Mouse (Mus musculus) midbrain, embryonic 15.5 days (tissue): ENCODE data around the gene Ppp1r18. TPM values are rescaled to one million over a fixed set of nuclear protein-coding genes. Genes with fewer than 3 reads are reported as not detected.

ENCODE experiments used
- ATAC-seq: fragments of 200-750 bp; cut with Nextera tagmentation; replicated peaks from 2 replicates; pipeline ENCODE4 v1.8.0; 2017; ENCODE audit warnings: moderate TSS enrichment
- H3K27ac ChIP-seq: fragments of 300-500 bp; sonication (generic); 2 replicates; pipeline ENCODE4 v1.5.1; 2015; ENCODE audit warnings: mild to moderate bottlenecking, inconsistent platforms
- H3K27me3 ChIP-seq: fragments of 300-500 bp; sonication (generic); replicated peaks from 2 replicates; pipeline ENCODE4 v1.6.1; 2015; ENCODE audit warnings: inconsistent platforms
- H3K36me3 ChIP-seq: fragments of 300-500 bp; sonication (generic); replicated peaks from 2 replicates; pipeline ENCODE4 v1.6.1; 2015; ENCODE audit warnings: inconsistent platforms
- H3K4me1 ChIP-seq: fragments of 300-500 bp; sonication (generic); 2 replicates; pipeline ENCODE4 v1.6.1; 2015; ENCODE audit warnings: inconsistent platforms
- H3K4me2 ChIP-seq: fragments of 300-500 bp; sonication (generic); 2 replicates; pipeline ENCODE4 v1.6.1; 2015; ENCODE audit warnings: inconsistent platforms, mild to moderate bottlenecking, moderate library complexity
- H3K4me3 ChIP-seq: fragments of 300-500 bp; sonication (generic); 2 replicates; pipeline ENCODE4 v1.5.1; 2015; ENCODE audit warnings: mild to moderate bottlenecking, inconsistent platforms
- H3K9ac ChIP-seq: fragments of 300-500 bp; sonication (generic); 2 replicates; pipeline ENCODE4 v1.6.1; 2015; ENCODE audit warnings: mild to moderate bottlenecking, inconsistent platforms
- H3K9me3 ChIP-seq: fragments of 300-500 bp; sonication (generic); 2 replicates; pipeline ENCODE4 v1.6.1; 2016; ENCODE audit warnings: inconsistent platforms
- WGBS: fragments of 180-500 bp; shearing (Covaris S2); methylation state at CpG from one replicate; pipeline ENCODE4 v1.1.7; 2015; ENCODE audit warnings: mixed read lengths; 5-methylcytosine and 5-hydroxymethylcytosine counted together
- polyA plus RNA-seq: library from polyadenylated mRNA; unstranded; fragments of >200 nt; fragmentation: Nextera tagmentation; extraction: Ambion mirVana; gene quantifications from 2 replicates; pipeline ENCODE4 v1.2.1, GENCODE M21; 2015

Gene Ppp1r18
- polyA plus RNA-seq, 1 experiment from 2014 or later = 20.3 TPM

DNA sequence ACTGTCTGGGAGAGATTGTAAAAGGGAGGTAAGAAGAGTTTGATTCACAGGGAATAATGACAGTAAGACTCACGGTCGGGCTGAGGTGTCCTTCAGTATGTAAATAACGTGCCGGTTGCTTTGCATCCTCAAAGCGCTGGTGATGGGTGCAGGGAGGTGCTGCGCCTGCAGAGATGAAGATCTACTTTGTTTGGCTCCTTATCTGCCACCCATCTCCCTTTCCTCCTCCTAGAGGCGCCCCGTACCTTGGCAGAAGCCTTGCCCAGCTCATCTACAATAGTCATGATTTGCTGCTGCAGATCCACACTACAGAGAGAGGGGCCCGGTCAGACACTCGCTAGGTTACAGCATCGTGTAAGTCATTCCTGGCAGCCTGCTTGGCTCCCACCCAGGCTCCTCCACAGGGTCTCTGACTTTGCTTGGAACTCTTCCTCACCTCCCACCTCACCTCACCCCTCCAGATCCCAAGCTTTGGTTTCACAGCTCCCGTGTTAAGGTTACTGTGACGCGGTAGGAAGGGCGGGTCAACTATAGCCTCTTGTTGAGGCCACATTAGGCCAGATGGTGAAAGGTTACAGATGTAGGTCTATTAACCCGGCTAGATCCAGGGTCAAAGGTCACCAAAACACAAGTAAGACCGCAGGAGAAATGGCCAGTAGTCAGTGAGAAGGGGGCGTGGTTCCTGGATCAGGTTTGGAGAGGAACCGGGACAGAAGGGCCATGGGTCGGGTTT, 44.0 kb downstream of the Ppp1r18 start:
- Histone ChIP-seq H3K9me3 (no peaks in the 10 kb centered on the region), H3K27ac (peak overlapping the region; percentile 92), H3K9ac (peak overlapping the region; percentile 90), H3K36me3 (peaks cover 24% of the 10 kb centered on the region), H3K4me3 (peak overlapping the region; percentile 74), H3K27me3 (no peaks in the 10 kb centered on the region), H3K4me2 (peak overlapping the region; percentile 88), H3K4me1 (peaks cover 31% of the 10 kb centered on the region)
- WGBS = 24% methylated on average over 20 of the region's 20 CpGs
- peak; percentile 56 for ATAC-seq

DNA sequence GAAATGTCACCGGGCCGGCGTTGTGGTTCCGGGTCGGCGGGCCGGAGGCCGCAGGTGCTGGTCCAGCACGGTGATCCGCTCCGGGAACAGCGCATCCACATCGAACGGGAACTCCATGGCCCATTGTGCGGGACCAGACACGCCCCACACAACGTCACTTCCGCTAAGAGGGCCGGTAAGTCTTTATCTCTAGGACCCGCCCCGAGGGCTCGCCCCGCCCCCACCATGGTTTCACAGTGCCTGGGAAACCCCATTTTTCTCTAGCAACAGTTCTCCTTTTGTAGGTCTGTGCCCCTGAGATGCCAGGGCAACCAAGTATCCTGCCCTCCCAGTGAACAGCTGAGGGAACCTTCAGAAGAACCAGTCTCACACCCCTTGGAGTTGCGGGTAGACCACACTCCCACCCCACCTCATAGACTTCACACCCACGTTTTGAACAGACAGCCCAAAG, 44.6 kb downstream of the Ppp1r18 start, which contains the start of gene Atat1:
TSS of gene Atat1 (minus strand) at position 157 of the 451 bp plus-strand sequence.
- H3K4me1 ChIP-seq = peaks cover 33% of the 10 kb centered on the region
- H3K4me2 ChIP-seq = peak within 1 kb of the TSS; percentile 88
- no peaks in the 10 kb centered on the region for H3K9me3 ChIP-seq
- peak; percentile 91 for ATAC-seq
- peak within 1 kb of the TSS; percentile 74 for H3K4me3 ChIP-seq
- no peaks in the 10 kb centered on the region for H3K27me3 ChIP-seq
- WGBS = 3% methylated on average over 25 of the region's 25 CpGs
- peak within 1 kb of the TSS; percentile 92 for H3K27ac ChIP-seq
- H3K36me3 ChIP-seq = peaks cover 19% of the 10 kb centered on the region
- peak within 1 kb of the TSS; percentile 90 for H3K9ac ChIP-seq

DNA sequence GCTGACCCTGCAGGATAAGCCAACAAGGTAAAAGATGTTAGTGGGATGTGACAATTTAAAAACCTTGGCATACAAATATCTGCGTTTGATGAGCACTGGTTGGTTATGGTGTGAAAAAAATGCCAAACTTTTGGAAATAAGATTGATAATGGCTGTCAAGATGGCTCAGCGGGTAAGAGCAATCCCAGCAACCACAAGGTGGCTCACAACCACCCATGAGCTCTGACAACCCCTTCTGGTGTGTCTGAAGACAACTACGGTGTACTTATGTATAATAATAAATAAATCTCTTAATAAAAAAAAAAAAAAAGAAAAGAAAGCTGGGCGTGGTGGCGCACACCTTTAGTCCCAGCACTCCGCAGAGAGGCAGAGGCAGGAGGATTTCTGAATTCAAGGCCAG, 49.6 kb downstream of the Ppp1r18 start:
- 88% methylated on average over 6 of the region's 6 CpGs for WGBS
- Histone ChIP-seq H3K36me3 (0 out of 2 replicates have a peak, but pooled peaks cover 5% of the 10 kb centered on the region), H3K27ac (no peak overlapping the region), H3K4me3 (peak overlapping the region; percentile 57; the same call in 1 of the 2 replicates), H3K4me2 (peak overlapping the region; percentile 61; the same call in 1 of the 2 replicates), H3K27me3 (no peaks in the 10 kb centered on the region), H3K9me3 (no peaks in the 10 kb centered on the region), H3K4me1 (peaks cover 21% of the 10 kb centered on the region), H3K9ac (no peak overlapping the region)
- ATAC-seq = no peak

DNA sequence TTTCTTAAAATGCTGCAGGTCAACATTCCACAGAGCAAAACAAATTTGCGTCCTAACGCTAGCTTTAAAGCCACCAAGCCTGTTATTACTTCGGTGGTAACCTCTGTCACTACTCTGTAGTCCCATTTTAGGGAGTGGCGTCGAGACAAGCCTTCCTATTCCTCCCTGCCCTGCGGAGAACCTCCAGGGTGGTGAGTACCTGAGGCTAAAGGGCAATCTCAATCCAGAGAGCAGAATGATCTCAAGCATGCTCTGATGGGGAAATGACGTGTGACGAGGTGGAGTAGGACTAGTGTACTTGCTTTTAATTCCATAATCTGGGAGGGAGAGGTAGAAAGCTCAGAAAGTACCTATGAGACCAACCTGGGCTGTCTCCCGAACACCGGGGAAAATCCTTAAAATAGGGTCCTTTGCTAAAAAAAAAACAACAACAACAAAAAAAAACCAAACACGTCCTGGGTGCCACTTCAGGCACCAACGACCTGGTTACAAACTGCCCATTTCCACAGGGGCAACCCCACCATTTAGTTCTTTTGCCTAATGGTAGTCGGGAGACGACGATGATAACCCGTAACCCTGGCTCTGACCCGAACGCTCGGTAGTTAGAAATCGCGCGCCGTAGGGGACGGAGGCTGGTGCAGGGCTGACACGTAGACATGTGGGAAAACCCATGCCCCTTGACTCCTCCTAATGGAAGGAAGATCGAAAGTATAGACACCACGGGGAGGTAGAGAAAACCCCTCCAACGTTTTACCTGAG, 50.3 kb downstream of the Ppp1r18 start:
- Histone ChIP-seq H3K27ac (peak overlapping the region; percentile 96), H3K9me3 (no peaks in the 10 kb centered on the region), H3K4me3 (peak overlapping the region; percentile 57), H3K36me3 (0 out of 2 replicates have a peak, but pooled peaks cover 5% of the 10 kb centered on the region), H3K4me1 (peaks cover 27% of the 10 kb centered on the region), H3K9ac (peak overlapping the region; percentile 52), H3K4me2 (peak overlapping the region; percentile 61), H3K27me3 (no peaks in the 10 kb centered on the region)
- no peak for ATAC-seq
- WGBS = 4% methylated on average over 28 of the region's 28 CpGs

DNA sequence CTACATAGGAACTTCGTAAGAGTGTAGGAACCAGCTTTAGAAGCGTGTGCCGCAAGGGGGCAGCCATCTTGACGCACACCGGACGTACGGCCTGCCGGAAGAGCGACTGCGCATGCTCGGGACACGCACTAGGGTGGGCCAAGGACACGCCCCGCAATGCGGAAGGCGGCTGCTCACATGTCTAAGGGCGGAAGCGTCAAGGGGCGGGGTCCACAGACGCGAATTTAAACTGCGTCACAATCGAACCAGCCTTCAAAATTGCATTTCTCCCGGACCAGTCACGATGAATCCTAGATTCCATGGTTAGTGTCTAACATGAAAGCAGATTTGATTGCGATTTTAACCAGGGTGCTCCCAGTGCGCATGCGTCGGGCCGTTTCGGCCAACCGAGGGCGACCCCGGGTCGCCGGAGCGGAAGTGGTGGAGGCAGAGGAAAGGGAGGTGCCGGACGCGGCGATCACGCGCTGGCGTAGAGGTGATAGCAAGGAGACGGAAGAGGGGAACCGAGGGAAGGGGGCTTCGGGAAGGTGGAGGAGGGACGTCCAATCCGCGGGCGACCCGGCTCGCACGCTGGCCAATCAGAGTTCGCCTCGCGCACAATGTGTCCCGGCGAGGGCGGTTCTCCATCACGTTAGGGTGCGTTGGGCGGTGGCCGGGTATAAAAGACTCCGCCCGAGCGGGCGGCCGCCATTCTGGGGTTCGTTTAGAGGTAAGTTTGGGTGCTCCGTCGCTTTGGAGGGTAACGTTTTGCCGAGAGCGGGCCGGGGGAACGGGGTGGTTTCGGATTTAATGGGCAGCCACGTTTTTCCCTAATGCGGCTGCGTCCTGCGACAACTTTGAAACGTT, 51.1 kb downstream of the Ppp1r18 start, which contains the start of the genes Mrps18b and Ppp1r10:
TSS of gene Mrps18b (minus strand) at position 93 of the 846 bp plus-strand sequence.
TSS of gene Ppp1r10 (plus strand) at position 138 of the 846 bp plus-strand sequence.
- Histone ChIP-seq H3K27me3 (no peaks in the 10 kb centered on the region), H3K27ac (peak within 1 kb of the TSS; percentile 96), H3K36me3 (0 out of 2 replicates have a peak, but pooled peaks cover 5% of the 10 kb centered on the region), H3K9ac (peak within 1 kb of the TSS; percentile 89), H3K4me2 (peak within 1 kb of the TSS; percentile 75), H3K9me3 (no peaks in the 10 kb centered on the region), H3K4me3 (peak within 1 kb of the TSS; percentile 57), H3K4me1 (peaks cover 35% of the 10 kb centered on the region)
- under 1% methylated on average over 83 of the region's 83 CpGs for whole genome bisulfite sequencing
- peak; percentile 93 for ATAC-seq

DNA sequence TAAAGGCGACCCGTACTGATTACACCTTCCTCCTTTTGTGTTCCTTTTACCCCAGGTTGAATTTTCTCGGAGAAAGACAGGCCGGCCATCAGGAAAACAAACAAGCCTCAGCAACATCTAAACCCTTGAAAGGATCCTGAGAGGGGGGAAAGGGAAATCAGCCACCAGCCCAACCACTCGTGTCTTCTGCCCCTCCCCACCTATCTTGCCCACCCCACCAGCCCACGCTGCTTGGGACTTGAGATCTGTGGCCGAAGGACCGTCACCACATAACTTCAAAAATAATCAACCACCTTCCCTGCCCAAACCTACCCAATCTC, 51.7 kb downstream of the Ppp1r18 start:
- Histone ChIP-seq H3K36me3 (0 out of 2 replicates have a peak, but pooled peaks cover 5% of the 10 kb centered on the region), H3K4me3 (peak overlapping the region; percentile 57), H3K9me3 (no peaks in the 10 kb centered on the region), H3K27me3 (no peaks in the 10 kb centered on the region), H3K27ac (peak overlapping the region; percentile 96), H3K9ac (peak overlapping the region; percentile 89), H3K4me2 (peak overlapping the region; percentile 75), H3K4me1 (peaks cover 40% of the 10 kb centered on the region)
- WGBS = under 1% methylated on average over 8 of the region's 8 CpGs
- no peak for ATAC-seq

DNA sequence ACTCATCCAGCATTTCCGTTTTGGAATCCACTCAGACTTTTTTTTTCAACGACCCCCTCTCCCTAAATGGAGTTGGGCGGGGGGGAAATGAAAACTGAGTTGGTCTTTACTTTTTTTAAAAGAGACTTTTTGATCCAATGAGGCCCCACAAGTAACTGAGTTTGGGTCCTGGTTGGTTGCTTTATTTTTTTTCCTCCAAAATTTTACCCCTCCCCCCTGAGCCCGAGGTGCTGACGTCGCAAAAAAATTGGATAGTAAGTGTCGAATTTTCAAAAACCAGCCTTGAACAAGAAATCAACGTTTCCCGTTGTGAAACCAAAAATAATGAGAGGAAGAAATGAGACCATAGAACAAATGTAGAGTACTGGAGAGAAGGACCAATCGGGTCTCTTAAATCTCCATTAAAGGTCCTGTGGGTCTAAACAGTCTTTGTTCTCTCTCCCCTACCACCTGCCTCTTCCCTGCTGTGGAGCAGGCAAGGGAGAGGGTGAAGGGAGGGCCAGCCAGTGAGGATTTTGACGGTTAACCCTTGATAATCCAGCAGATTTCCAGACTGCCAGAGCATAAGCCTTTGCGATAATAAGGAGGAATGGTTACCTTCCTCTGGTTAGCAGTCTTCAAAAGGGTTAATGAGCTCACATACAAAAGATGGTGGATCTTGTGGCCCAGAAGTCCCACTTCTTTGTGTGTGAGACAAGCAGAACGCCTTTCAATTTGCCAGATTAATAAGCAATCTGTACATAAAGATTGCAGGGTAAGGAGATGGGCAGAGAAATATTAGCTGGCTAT, 52.3 kb downstream of the Ppp1r18 start:
- under 1% methylated on average over 13 of the region's 13 CpGs for WGBS
- Histone ChIP-seq H3K9me3 (no peaks in the 10 kb centered on the region), H3K27ac (peak overlapping the region; percentile 96), H3K27me3 (no peaks in the 10 kb centered on the region), H3K36me3 (0 out of 2 replicates have a peak, but pooled peaks cover 5% of the 10 kb centered on the region), H3K4me2 (peak overlapping the region; percentile 75), H3K4me1 (peaks cover 46% of the 10 kb centered on the region), H3K4me3 (peak overlapping the region; percentile 57), H3K9ac (peak overlapping the region; percentile 89)
- ATAC-seq = peak; percentile 4; the same call in 1 of the 2 replicates

DNA sequence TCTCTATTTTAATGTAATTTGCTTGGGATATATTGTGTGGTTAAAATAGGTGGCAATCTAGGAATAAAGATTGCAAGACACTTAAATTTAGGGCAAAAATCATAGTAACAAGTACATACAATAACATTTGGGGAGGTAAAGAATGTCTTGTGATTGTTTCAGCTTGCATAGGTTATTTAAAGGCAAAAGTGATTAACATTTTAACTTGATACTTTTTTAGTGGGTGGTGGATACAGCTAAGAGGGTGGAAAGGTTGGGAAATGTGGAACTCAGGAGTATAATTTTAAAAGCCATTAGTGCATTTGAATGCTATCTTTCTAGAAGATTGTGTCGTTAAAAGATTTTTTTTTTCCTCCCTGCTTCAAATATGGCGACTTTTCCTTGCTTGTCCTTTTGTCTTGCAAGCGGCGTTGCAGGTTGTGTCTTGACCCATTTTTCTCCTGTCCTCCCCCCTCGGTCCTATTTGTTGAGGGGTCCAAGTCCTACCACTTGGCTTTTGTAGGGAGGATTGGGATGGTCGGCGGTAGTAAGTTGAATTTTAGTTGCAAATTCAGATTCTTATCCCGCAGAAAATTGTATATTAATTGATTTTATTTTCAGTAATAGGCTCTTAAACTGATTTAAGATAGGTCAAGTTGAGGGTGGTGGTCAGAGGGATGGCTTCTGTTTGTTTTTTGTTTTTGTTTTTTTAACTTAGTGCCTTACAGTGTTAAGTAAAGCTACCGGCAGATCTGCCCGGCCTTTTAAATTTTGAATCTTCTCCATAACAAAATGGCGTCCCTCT, 53.1 kb downstream of the Ppp1r18 start:
- H3K4me1 ChIP-seq = peaks cover 49% of the 10 kb centered on the region
- peak overlapping the region; percentile 89 for H3K9ac ChIP-seq
- no peaks in the 10 kb centered on the region for H3K27me3 ChIP-seq
- under 1% methylated on average over 11 of the region's 11 CpGs for WGBS
- H3K4me3 ChIP-seq = peak overlapping the region; percentile 57
- no peaks in the 10 kb centered on the region for H3K36me3 ChIP-seq
- H3K9me3 ChIP-seq = no peaks in the 10 kb centered on the region
- H3K4me2 ChIP-seq = peak overlapping the region; percentile 75
- no peak for ATAC-seq
- H3K27ac ChIP-seq = peak overlapping the region; percentile 96

DNA sequence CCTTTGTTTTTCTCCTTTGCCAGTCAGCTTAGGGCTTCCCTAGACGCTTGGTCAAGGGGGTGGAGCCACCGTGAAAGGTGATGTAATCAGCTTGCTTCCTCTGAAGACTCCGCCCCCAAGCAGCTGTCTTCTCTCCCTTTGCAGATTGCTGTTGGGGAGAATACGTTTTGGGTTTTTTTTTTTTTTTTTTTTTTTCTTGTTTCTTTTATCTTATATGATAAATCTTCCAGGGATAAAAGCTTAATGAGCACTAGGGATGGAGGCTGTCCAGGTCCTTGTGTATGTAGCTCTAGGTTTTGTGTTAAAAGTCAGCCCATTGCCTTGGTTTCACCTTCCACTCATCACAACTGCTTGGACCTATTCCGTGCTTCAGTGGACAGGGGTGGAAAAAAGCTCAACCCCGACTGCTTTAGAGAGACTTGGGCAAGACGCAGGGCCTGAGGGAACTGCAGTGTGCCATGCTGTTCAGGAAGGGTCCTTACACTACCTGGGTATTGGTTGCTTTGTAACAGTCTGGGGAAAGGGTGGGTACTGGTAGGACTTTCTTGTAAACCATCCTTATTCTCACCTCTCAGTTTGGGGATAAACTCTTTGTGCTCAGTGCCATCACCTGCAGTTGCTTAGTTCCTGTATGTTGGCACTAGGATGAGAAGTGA, 53.8 kb downstream of the Ppp1r18 start:
- no peaks in the 10 kb centered on the region for H3K9me3 ChIP-seq
- H3K9ac ChIP-seq = peak overlapping the region; percentile 53
- no peaks in the 10 kb centered on the region for H3K27me3 ChIP-seq
- peak overlapping the region; percentile 57 for H3K4me3 ChIP-seq
- peaks cover 49% of the 10 kb centered on the region for H3K4me1 ChIP-seq
- H3K36me3 ChIP-seq = peaks cover 7% of the 10 kb centered on the region; the same call in 1 of the 2 replicates
- peak; percentile 46 for ATAC-seq
- 5% methylated on average over 7 of the region's 7 CpGs for WGBS
- H3K27ac ChIP-seq = peak overlapping the region; percentile 96
- H3K4me2 ChIP-seq = peak overlapping the region; percentile 75

DNA sequence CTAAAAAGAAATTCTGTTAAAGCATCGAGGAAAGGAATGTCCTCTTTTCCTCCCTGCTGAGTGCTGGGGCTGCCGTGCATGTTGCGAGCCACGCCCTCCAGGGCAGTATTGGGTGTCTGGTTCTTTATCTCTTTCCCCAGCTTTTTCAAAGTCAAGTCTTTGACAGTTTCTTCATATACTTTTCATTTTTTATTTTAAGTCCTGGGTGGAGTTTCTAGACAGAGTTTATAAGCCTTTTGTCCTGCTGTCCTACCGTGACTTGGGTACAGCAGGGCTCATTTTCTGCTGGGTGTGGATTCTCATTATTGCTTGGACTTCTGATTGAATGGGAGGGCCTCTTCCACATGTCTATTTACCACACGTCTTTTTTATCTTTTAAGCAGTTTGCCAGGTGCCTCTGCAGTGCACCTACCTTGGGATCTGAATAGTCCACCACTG, 54.5 kb downstream of the Ppp1r18 start:
- ATAC-seq = no peak
- H3K4me1 ChIP-seq = peaks cover 48% of the 10 kb centered on the region
- H3K9me3 ChIP-seq = no peaks in the 10 kb centered on the region
- peak overlapping the region; percentile 53 for H3K9ac ChIP-seq
- H3K4me2 ChIP-seq = peak overlapping the region; percentile 75
- WGBS = 36% methylated on average over 6 of the region's 6 CpGs
- peak overlapping the region; percentile 96 for H3K27ac ChIP-seq
- peaks cover 10% of the 10 kb centered on the region for H3K36me3 ChIP-seq
- H3K4me3 ChIP-seq = peak overlapping the region; percentile 57
- H3K27me3 ChIP-seq = no peaks in the 10 kb centered on the region
